Comparison of ENCODE assay signal across 8 mouse cellular contexts in the genomic region with DNA sequence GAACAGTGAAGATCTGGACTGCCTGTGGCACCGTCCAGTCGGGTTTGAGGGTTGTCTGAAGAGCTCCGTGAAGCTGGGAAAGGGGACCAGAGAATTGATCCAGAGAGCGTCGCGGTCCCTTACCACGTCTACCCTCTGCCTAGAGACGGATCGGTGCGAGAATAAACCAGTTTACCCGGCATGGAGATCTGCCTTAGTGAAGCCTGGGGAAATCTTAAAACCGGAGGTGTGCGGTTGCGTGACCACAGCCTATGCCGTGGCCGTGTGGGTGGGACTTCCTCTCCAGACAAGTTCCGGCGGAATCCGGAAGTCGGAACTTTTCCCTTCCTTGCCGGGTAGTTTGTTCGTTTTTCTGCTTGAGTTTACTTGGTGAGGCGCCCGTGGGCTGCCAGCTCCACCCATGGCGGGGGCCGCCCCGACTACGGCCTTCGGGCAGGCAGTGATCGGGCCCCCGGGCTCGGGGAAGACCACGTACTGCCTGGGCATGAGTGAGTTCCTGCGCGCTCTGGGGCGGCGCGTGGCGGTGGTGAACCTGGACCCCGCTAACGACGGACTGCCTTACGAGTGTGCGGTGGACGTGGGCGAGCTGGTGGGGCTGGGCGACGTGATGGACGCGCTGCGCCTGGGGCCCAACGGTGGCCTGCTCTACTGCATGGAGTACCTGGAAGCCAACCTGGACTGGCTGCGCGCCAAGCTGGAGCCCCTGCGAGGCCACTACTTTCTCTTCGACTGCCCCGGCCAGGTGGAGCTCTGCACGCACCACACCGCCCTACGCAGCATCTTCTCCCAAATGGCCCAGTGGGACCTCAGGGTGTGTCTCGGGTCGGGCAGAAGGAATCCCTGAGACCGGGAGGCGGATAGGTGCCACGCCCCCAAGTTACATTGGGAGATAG. TPM values are rescaled to one million over a fixed set of nuclear protein-coding genes. Genes with fewer than 3 reads are reported as not detected.
DNase-seq lines count a peak whose midpoint lies in the region; ATAC-seq and TF ChIP-seq lines count a peak whose summit lies in the region.

Gene Gpn2, plus strand, starts transcription at position 304 of the 893 bp plus-strand sequence.

- H3K36me3 ChIP-seq in E14TG2a.4 (ENCODE audit: insufficient read depth, low read length) = peaks cover 80% of the 10 kb centered on the region
- peaks cover 66% of the 10 kb centered on the region for H3K36me3 ChIP-seq in forebrain, embryonic 12.5 days (replicated peaks)
- peaks cover 54% of the 10 kb centered on the region for H3K36me3 ChIP-seq in heart, postnatal 0 days (replicated peaks; ENCODE audit: control insufficient read depth, insufficient read depth, low read length)
- H3K36me3 ChIP-seq in liver, embryonic 15.5 days (replicated peaks) = peaks cover 64% of the 10 kb centered on the region
- H3K36me3 ChIP-seq in neural tube, embryonic 12.5 days = peaks cover 58% of the 10 kb centered on the region
- peaks cover 13% of the 10 kb centered on the region; the same call in 1 of the 2 replicates for H3K36me3 ChIP-seq in stomach, postnatal 0 days (ENCODE audit: control insufficient read depth, insufficient read depth, low read length)

- no peaks in the 10 kb centered on the region for H3K27me3 ChIP-seq in E14TG2a.4 (ENCODE audit: insufficient read depth, low read length)
- no peaks in the 10 kb centered on the region for H3K27me3 ChIP-seq in forebrain, embryonic 12.5 days
- H3K27me3 ChIP-seq in heart, postnatal 0 days (ENCODE audit: control insufficient read depth, insufficient read depth, low read length) = no peaks in the 10 kb centered on the region
- H3K27me3 ChIP-seq in liver, embryonic 15.5 days = no peaks in the 10 kb centered on the region
- H3K27me3 ChIP-seq in neural tube, embryonic 12.5 days (replicated peaks) = no peaks in the 10 kb centered on the region
- H3K27me3 ChIP-seq in stomach, postnatal 0 days (ENCODE audit: control insufficient read depth, insufficient read depth, low read length) = no peaks in the 10 kb centered on the region

- H3K4me3 ChIP-seq in E14TG2a.4 (replicated peaks; ENCODE audit: low read length) = peak within 1 kb of the TSS; percentile 97
- H3K4me3 ChIP-seq in forebrain, embryonic 12.5 days (replicated peaks) = peak within 1 kb of the TSS; percentile 87
- peak within 1 kb of the TSS; percentile 99 for H3K4me3 ChIP-seq in heart, postnatal 0 days (ENCODE audit: low read depth, low read length)
- peak within 1 kb of the TSS; percentile 88 for H3K4me3 ChIP-seq in liver, embryonic 15.5 days (replicated peaks)
- peak within 1 kb of the TSS; percentile 98 for H3K4me3 ChIP-seq in neural tube, embryonic 12.5 days
- peak within 1 kb of the TSS; percentile 93 for H3K4me3 ChIP-seq in stomach, postnatal 0 days (ENCODE audit: low read depth, low read length)

- WGBS in forebrain, embryonic 12.5 days = 1% methylated on average over 65 of the region's 65 CpGs
- WGBS in heart, postnatal 0 days = 1% methylated on average over 65 of the region's 65 CpGs
- under 1% methylated on average over 65 of the region's 65 CpGs for WGBS in liver, embryonic 15.5 days (ENCODE audit: insufficient replicate concordance)
- 2% methylated on average over 65 of the region's 65 CpGs for WGBS in neural tube, embryonic 12.5 days
- WGBS in stomach, postnatal 0 days = 1% methylated on average over 65 of the region's 65 CpGs

- peak within 1 kb of the TSS; percentile 61; the same call in 1 of the 2 replicates for H3K27ac ChIP-seq in forebrain, embryonic 12.5 days
- peak within 1 kb of the TSS; percentile 84 for H3K27ac ChIP-seq in heart, postnatal 0 days (ENCODE audit: low read depth)
- peak within 1 kb of the TSS; percentile 82 for H3K27ac ChIP-seq in liver, embryonic 15.5 days (replicated peaks)
- peak within 1 kb of the TSS; percentile 46; the same call in 1 of the 2 replicates for H3K27ac ChIP-seq in neural tube, embryonic 12.5 days
- H3K27ac ChIP-seq in stomach, postnatal 0 days (replicated peaks) = peak within 1 kb of the TSS; percentile 86

- no peak for TF ChIP-seq CTCF in E14TG2a.4 (conservative IDR thresholded peaks at IDR 0.05; ENCODE audit: low read length)
- TF ChIP-seq CTCF in heart, postnatal 0 days (IDR thresholded peaks at IDR 0.05; ENCODE audit: low read depth) = no peak
- no peak for TF ChIP-seq CTCF in stomach, postnatal 0 days (IDR thresholded peaks at IDR 0.05; ENCODE audit: low read depth)

- H3K4me2 ChIP-seq in forebrain, embryonic 12.5 days = peak within 1 kb of the TSS; percentile 100
- H3K4me2 ChIP-seq in heart, postnatal 0 days (ENCODE audit: low read depth, low read length) = peak within 1 kb of the TSS; percentile 99
- peak within 1 kb of the TSS; percentile 95 for H3K4me2 ChIP-seq in liver, embryonic 15.5 days
- H3K4me2 ChIP-seq in neural tube, embryonic 12.5 days (replicated peaks) = peak within 1 kb of the TSS; percentile 100
- peak within 1 kb of the TSS; percentile 100 for H3K4me2 ChIP-seq in stomach, postnatal 0 days (replicated peaks; ENCODE audit: low read depth)

- H3K9ac ChIP-seq in forebrain, embryonic 12.5 days = peak within 1 kb of the TSS; percentile 75
- H3K9ac ChIP-seq in heart, postnatal 0 days (replicated peaks; ENCODE audit: low read depth, low read length) = peak within 1 kb of the TSS; percentile 82
- H3K9ac ChIP-seq in liver, embryonic 15.5 days = peak within 1 kb of the TSS; percentile 83
- peak within 1 kb of the TSS; percentile 74 for H3K9ac ChIP-seq in neural tube, embryonic 12.5 days
- H3K9ac ChIP-seq in stomach, postnatal 0 days (ENCODE audit: low read length) = peak within 1 kb of the TSS; percentile 86

- DNase-seq in c-Kit-positive CD71-positive TER-119-negative erythroid progenitor cells, embryonic 14.5 days (ENCODE audit: low read depth) = peak; percentile 83
- peak; percentile 85 for DNase-seq in heart, postnatal 0 days (ENCODE audit: low spot score)
- peak; percentile 86 to 91 for DNase-seq in kidney, postnatal 4 days
- DNase-seq in stomach, postnatal 0 days (ENCODE audit: low spot score) = peak; percentile 90

- H3K4me1 ChIP-seq in E14TG2a.4 (replicated peaks; ENCODE audit: low read depth, low read length) = peaks cover 58% of the 10 kb centered on the region
- peaks cover 16% of the 10 kb centered on the region for H3K4me1 ChIP-seq in forebrain, embryonic 12.5 days
- peaks cover 11% of the 10 kb centered on the region for H3K4me1 ChIP-seq in heart, postnatal 0 days (ENCODE audit: control insufficient read depth, insufficient read depth)
- H3K4me1 ChIP-seq in liver, embryonic 15.5 days (replicated peaks) = peaks cover 30% of the 10 kb centered on the region
- H3K4me1 ChIP-seq in neural tube, embryonic 12.5 days = peaks cover 14% of the 10 kb centered on the region
- H3K4me1 ChIP-seq in stomach, postnatal 0 days (replicated peaks; ENCODE audit: control insufficient read depth, insufficient read depth) = no peaks in the 10 kb centered on the region

- H3K9me3 ChIP-seq in E14TG2a.4 (ENCODE audit: low read length) = no peaks in the 10 kb centered on the region
- no peaks in the 10 kb centered on the region for H3K9me3 ChIP-seq in forebrain, embryonic 12.5 days
- H3K9me3 ChIP-seq in heart, postnatal 0 days (replicated peaks; ENCODE audit: control insufficient read depth, low read length) = no peaks in the 10 kb centered on the region
- no peaks in the 10 kb centered on the region for H3K9me3 ChIP-seq in liver, embryonic 15.5 days (replicated peaks)
- no peaks in the 10 kb centered on the region for H3K9me3 ChIP-seq in neural tube, embryonic 12.5 days
- H3K9me3 ChIP-seq in stomach, postnatal 0 days (ENCODE audit: control insufficient read depth, low read length) = no peaks in the 10 kb centered on the region

- no peak for TF ChIP-seq EP300 in heart, postnatal 0 days (IDR thresholded peaks at IDR 0.05; ENCODE audit: low read depth)
- TF ChIP-seq EP300 in stomach, postnatal 0 days (optimal IDR thresholded peaks at IDR 0.05) = no peak

- peak; percentile 84 for ATAC-seq in forebrain, embryonic 12.5 days (ENCODE audit: low FRiP score)
- peak; percentile 90 for ATAC-seq in heart, postnatal 0 days (ENCODE audit: insufficient read depth, low read depth)
- peak; percentile 82 for ATAC-seq in liver, embryonic 15.5 days (ENCODE audit: insufficient read depth)
- ATAC-seq in neural tube, embryonic 12.5 days (ENCODE audit: low FRiP score, low read depth) = peak; percentile 79
- ATAC-seq in stomach, postnatal 0 days (ENCODE audit: low FRiP score, low TSS enrichment) = peak; percentile 87

RNA-seq across cellular contexts. Expression of gene Gpn2, which starts in this region (rescaled TPM):
- polyA plus RNA-seq in forebrain, embryonic 12.5 days (2016; fragmentation: Nextera tagmentation; extraction: Ambion mirVana) = 26.0 and 26.6 TPM in 2 replicates
- 8.9 and 17.2 TPM in 2 replicates for total RNA-seq in heart, postnatal 0 days (2014; rRNA removed; ENCODE audit: low replicate concordance)
- 8.6 and 8.8 TPM in 2 replicates for polyA plus RNA-seq in heart, postnatal 0 days (2015; fragmentation: Nextera tagmentation; extraction: Ambion mirVana)
- 8.6 and 10.8 TPM in 2 replicates for polyA plus RNA-seq in liver, embryonic 15.5 days (2015; fragmentation: Nextera tagmentation; extraction: Ambion mirVana)
- 22.7 and 24.7 TPM in 2 replicates for polyA plus RNA-seq in neural tube, embryonic 12.5 days (2016; fragmentation: Nextera tagmentation; extraction: Ambion mirVana)
- polyA plus RNA-seq in stomach, postnatal 0 days (2015; fragmentation: Nextera tagmentation; extraction: Ambion mirVana) = 13.9 and 14.8 TPM in 2 replicates

Comparison
In these comparisons a context has a peak if more than half of its experiments do, and no peak if none do; other contexts are left out.
1. Peak in every context shown above with its lines: DNase-seq, ATAC-seq, H3K4me3 ChIP-seq and H3K27ac ChIP-seq.